Mouse (Mus musculus) inflammation-experienced regulatory T-cells, adult 6 months (primary cell): ENCODE results near the gene Fam124a. TPM values are rescaled to one million over a fixed set of nuclear protein-coding genes. Genes with fewer than 3 reads are reported as not detected.

Experiments used
- polyA plus RNA-seq, 3 experiments: library from polyadenylated mRNA; unstranded; fragments of 100-300 nt; shearing (Covaris generic); gene quantifications; one replicate each; pipeline ENCODE4 v1.2.1; 2017

Gene Fam124a
- polyA plus RNA-seq, 3 experiments from 2014 or later: not detected

Other genes starting within 250 kb of the Fam124a start
- gene Gucy1b2, start 99.4 kb upstream of the Fam124a start, polyA plus RNA-seq: not detected
- not detected for gene Gm4131, start 11.2 kb downstream of the Fam124a start, polyA plus RNA-seq
- not detected for gene Serpine3, start 107.9 kb downstream of the Fam124a start, polyA plus RNA-seq
- gene Ints6, start 205.4 kb downstream of the Fam124a start, polyA plus RNA-seq: 10 to 100 TPM; 14.9 to 28.1 (median 26.3) TPM